Mouse (Mus musculus) left cerebral cortex, postnatal 4 days (tissue): ENCODE results near the gene Gprc5b. TPM values are rescaled to one million over a fixed set of nuclear protein-coding genes. Genes with fewer than 3 reads are reported as not detected.
A peak's percentile ranks its signal among the peaks of the same experiment; 100 is the strongest.

Source experiments
- DNase-seq: peaks from one replicate; pipeline ENCODE4 v3.0.0-alpha.2; 2022
- intact Hi-C: fragments of 180-260 bp; cut with DNase I; formaldehyde crosslinking; loops from one replicate; pipeline ENCODE4 v1.15.1; 2025
- total RNA-seq, 2 experiments: library from RNA; stranded (reverse); gene quantifications; 2 replicates each; pipeline ENCODE4 v1.2.3; 2021

Gene Gprc5b
- total RNA-seq: 10 to 100 TPM; 17.9 to 20.2 TPM

DNA sequence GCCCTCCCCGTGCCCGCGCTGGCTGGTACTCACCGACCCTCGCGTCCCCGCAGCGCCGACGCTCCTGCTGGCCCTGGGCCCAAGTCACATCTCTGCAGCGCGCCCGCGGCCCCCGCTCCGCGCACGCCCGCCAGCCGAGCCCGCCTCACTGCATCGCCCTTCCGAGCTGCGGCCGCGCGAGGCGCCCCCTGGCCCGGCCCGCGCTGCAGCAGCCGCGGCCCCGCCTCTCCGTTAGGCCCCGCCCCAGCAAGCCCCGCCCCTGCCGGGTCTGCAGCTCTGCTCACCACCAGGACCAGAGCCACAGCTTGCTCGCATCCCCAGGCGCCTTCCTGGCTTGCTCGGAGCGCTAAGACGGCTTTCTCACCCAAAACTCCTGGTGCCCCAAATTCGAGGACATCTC lies at the start of gene Gprc5b:
Gene Gprc5b, minus strand, starts transcription at position 205 of the 400 bp plus-strand sequence.
- intact Hi-C loops: no loop called here
- DNase-seq: peak; percentile 94

DNA sequence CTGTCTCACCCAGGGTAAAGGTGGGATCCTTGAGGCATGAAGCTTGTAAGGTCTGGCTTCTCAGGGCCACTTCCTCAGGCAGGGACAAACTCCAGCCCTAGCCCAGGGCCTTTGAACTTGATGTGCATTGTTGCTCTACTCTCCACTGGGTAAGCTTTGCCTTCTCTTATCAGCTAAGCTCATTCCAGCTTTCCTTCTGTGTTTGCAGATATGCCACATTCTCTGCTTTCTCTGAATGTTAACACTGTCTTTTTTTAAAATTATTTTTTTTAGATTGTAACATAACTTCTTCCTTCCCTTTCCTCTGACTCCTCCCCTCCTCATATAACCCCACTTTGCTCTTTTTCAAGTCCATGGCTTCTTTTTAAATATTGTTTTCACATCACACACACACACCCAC lies 46.5 kb upstream of the Gprc5b start:
- DNase-seq: no peak
- intact Hi-C loops: no loop called here

DNA sequence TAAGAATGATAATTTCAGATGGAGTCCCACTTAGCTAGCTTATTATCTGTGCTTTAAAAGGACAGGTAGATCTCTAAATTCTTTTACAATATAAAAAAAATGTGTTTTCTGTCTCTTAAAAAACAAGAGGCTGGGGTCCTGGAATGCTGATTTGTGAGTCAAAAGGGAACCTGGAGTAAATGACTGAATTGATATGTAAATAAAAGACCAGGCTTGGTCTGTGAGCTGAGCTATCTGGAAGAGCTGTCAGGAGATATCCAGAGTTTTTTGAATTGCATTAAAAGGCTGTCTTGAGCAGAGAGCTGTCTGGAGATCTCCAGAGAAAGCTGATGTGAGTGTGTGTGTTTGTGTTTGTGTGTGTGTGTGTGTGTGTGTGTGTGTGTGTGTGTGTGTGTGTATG lies 42.6 kb upstream of the Gprc5b start:
- intact Hi-C loops: no loop called here
- DNase-seq: no peak

DNA sequence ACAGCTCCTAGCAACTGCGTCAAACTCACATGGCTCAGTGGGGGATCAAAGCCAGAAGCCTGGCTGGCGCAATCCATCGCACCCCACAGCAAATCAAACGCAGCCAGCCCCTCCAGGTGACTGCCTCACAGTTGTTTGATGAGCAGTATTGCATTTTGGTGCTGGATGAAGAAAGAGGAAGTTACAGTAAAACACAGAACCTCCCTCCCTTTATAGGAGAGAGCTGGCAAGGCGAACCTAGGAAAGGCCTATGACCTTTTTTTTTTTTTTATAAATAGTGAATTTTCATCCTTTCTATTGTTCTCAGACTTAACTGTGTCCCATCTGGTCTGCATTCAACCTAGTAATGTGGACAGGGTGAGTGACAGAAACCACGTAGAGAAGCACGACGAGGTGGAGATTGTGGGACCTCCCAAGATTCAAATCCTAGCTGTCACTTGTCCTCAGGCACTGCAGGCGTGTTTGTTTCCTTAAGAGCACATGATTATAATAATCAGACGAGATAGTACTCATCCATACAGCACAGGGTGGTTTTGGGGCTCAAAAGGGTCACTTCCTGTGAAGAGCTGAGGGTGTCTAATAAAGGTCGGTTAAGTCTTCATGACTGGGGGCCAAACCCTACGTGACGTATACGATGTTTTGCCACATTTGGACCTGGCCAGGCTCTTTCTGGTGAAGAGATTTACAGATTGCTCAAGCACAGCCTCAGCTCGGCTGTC lies 39.4 kb upstream of the Gprc5b start:
- DNase-seq: no peak
- intact Hi-C loops: no loop called here

DNA sequence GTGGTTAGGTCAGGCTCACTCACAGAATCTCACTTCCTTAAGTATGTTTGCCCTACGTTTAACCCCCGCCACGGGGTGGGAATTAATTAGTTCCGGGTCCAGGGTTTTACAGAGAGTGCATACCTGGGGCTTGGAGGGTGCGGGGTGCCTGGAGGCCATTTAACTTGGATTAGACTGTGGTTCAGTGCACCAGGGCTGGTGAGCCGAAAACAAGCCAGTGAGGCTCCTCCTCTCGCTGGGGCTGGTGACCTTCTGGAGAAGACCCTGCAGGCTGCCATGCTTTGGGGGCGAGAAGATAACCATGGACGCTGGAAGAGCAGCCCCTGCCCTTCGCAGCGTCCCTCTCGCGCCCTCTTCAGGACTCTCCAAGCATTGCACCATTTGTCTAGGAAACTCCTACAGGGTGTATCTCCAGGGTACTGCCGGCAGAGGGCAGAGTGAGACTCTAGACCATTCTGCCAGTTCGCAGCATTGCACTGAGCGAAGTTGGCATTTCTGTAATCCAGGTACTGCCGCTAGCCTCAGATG lies 28.4 kb upstream of the Gprc5b start:
- DNase-seq: peak; percentile 75
- intact Hi-C loops: loop anchor here (10.0 kb wide), 1 partner anchor 161 kb away; the partner anchor contains the start of gene Gpr139

DNA sequence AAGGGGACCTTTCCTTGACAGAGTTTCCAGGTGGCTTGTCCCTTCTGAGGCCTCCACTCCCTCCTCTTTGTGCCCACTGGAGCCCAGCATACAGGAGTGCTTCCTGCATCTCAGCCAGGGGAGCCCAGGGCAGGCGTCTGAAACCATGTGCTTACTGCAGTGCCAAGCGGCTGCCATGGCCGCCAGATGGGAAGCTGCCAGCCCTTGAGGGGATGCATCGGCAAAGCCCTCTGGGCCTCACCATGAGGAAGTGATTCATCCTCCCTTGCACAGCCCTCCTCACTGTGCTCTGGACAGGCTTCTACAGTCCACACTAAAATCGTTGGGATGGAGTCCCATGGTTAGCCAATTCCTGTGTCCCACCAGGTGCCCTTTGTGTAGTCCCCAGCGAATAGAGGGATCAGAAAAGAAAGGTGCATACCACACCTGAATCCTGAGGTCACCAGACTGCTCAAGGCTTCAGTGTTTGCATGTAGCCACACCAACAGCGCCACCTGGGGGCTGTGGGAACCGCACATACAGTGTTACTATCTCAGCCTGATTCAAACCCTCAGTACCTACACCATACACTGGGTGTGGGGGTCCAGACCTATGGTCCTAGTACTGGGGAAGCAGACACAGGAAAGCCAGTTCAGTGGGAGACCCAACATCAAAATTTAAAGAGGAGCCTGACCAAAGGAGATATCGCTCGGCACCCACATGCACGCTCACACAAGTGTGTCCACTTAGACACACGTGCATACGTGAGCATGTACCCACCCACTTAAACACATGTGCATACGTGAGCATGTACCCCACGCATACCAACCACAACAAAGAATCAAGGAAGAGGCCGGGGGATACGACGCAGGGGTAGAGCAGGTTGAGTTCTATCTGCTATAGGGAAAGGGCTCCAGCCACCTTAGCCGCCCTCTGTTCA lies 27.5 kb upstream of the Gprc5b start:
- intact Hi-C loops: loop anchor here (10.0 kb wide), 1 partner anchor 162 kb away; the partner anchor contains the start of gene Gpr139
- DNase-seq: peak; percentile 72

DNA sequence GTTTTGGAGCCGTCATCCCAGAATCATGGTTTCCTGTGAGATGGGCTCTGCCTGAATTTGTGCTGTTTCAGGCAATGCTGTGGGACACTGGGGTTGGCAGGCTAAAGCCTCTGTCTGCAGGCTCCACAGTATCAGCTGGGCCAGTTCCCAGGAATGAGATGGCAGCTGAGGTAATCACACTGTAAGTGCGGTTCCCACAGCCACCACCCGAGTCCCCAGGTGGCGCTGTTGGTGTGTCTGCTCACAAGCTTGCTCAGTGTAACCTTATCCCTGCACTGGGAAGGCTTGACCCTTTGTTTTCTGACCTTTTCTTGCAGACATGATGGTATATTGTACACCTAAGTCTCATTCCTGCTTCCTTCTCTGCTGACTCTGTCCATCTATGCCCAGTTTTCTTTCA lies 24.5 kb upstream of the Gprc5b start:
- intact Hi-C loops: loop anchor here (5.0 to 10.0 kb wide), 2 partner anchors 405 to 428 kb away; no protein-coding TSS in a partner anchor
- peak; percentile 87 for DNase-seq

DNA sequence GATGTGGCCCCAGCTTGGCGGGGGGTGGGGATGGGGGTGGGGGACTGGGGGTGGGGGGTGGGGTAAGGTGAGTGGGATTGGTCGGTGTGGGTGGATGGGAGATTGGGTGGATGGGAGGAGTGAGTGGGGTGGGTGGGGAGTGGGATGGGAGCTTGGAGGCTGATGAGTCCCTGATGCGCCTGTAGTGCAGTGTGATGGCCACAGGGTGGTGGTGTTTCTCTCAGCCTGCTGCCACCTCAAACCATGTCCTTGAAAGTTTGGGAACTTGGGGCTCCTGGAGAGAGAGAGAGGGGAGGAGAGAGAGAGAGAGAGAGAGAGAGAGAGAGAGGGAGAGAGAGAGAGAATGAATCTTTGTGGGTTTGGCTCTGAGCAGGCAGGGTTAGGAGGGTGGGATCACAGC lies 20.7 kb upstream of the Gprc5b start:
- peak; percentile 42 for DNase-seq
- intact Hi-C loops: loop anchor here (5.0 to 10.0 kb wide), 2 partner anchors 409 to 432 kb away; no protein-coding TSS in a partner anchor

DNA sequence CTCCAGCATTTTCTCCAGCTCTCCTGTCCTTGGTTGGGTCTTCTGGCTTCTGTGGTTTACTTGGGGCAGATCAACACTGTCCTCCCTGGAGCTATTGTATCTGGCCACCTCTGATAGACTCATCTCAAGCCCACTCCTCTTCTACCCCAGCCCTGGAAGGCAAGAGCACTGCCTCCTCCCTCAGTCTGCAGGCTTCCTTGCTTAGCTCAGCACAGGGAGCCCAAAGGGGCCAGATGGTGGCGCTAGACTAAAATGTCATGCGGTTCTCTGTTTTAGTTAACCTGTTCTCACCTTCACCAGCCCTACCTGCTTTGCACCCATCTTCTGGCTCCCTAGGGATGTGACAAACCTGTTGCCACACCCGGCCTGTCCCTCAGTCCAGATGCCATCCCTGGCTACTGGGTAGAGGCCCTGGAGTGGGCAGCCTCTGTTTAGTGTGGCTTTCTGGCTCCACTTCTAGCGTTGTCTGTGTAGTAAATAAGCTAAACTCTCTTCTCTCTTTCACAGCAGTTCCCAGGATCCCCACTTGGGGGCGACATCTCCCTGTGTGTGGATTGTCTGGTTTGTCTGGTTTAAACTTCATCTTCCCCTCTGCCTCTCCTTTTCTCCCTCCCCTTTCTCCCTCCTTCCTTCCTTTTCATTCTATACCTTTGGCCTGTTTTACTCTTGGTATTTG lies 16.0 kb upstream of the Gprc5b start:
- intact Hi-C loops: loop anchor here (5.0 to 10.0 kb wide), 2 partner anchors 414 to 506 kb away; partner anchors contain the start of gene Acsm5
- peak; percentile 84 for DNase-seq

DNA sequence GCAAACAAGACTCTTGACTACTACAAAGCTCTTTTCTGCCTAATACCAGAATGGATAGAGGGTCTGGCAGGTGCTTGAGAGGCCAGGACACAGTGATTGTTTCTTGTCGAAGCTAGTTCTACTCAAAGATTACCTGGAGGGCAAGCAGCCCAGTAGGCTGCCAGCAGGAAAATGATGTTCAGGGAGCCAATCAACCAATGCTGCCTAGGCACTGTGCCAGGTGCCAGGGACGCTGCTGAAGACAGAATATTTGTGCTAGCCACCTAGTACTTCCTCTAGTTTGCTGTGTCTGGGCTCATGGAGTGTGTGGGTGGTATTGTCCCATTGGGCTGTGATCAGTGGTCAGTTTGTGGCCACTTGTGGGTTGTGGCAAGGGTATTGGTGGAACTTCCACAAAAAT lies 7.5 kb upstream of the Gprc5b start:
- DNase-seq: no peak
- intact Hi-C loops: no loop called here

DNA sequence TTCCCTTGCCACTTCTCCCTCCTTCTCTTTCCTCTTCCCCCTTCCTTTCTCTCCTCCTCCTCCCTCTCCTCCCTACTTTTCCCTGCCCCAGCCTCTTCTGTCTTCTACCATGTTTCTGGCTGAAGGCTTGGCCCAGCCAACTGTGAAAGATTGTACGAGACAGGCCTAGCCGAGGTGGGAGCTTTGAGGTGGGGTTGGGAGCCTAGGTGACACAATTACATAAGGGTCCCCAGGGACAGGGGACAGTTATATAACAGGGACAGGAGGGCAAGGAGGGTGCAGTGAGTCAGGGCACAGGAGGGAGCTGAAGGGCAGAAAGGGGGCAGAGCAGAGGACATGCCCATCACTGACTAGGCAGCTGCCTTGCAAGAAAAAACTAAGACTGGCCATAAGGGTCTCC lies 7.0 kb upstream of the Gprc5b start:
- no peak for DNase-seq
- intact Hi-C loops: no loop called here

DNA sequence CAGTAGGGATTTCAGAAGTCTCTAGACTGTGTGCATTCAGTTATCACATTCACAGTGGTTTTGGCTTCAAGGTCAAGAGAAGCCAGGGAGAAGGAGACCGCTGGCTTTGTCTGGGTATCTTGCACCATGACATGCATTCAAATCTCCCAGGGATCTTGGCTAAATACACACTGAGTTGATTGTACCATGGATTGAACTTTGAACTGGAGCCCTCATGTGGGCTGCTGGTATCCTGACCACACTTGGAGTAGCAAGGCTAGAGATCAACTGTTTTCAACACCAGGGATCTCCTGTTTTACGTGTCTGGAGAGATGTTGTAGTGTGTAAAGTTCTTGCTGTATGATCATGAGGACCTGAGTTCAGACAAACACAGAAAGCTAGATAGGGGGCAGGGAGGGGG lies 4.8 kb upstream of the Gprc5b start:
- intact Hi-C loops: no loop called here
- no peak for DNase-seq

DNA sequence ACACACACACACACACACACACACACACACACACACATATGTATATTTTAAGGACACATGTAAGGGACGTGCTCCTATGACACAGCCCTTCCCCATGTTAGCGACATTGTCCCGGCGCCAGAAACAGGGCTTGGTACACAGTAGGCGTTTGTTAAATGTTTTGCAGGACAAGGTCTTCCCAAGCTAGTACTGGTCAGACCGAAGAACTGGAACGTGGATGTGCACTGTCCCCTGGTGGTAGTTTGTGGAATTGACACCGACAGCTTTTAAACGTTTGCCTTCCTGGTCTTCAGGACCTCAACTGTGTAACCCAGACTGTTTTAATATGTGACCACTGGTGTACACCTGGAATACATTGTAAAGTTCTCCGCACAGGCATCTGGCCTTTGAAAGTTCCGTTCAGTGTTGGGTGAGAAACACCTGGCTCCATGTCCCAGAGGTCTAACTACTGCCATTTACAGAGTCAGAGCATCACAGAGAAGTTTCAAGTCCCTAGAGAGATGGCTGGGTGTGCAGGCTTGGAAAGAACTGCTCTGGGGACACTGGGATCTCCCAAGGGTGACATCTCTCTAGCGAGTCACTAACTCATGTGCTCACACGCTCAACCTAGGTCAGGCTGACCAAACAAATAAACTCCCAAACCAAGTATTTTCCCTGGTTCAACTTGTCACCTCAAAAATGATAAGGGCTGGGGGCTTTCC lies 1.3 kb upstream of the Gprc5b start:
- intact Hi-C loops: loop anchor here (1.0 kb wide), 1 partner anchor 230 kb away; no protein-coding TSS in a partner anchor
- DNase-seq: peak; percentile 86

DNA sequence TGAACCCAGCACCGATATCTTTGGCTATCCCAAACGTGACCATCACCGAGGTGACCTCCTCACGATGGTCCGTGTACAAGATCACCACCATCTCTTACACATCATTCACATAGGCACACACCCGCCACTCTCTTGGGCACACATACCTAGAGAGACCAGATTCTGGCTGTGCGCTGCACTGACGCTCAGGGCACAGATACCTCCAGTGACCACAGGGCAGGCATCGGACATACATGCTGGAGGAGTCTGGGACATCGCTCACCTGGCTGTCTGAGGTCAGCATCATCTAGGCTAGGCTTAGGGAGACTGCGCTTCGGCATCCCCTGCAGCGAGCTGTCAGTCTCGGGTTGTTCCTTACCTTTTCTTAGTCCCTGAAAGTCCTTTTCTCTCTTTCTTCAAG lies 660 bp upstream of the Gprc5b start:
- no peak for DNase-seq
- intact Hi-C loops: loop anchor here (1.0 kb wide), 1 partner anchor 229 kb away; no protein-coding TSS in a partner anchor

DNA sequence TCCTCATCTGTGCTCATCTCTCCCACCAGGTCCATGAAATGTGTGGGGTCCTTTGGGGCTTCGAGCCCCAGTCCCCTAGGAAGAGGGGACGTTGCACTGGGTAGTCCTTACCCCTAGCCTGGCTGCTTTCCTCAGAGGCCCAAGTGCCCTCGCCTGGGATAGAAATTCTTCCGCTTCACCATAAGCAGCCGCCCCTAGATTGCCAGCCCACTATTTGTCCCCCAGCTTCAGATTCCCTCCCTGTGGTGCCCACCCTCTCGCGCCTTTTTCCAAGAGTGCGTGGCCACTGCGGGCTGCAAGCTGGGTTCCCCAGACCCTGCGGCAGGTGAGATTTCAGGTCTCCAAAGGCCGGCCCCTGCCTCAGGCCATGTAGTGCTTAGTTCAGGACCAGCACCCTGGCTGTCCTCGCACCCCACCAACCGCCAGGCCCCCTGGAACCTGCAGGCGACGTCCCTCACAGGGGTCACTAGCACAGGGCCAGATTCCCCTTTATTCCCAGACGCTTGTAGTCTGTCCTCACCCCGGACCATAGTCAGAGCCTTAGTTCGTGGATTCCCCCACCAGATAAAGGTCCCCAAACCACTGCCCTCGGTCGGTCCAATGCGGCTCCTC lies 674 bp downstream of the Gprc5b start:
- intact Hi-C loops: loop anchor here (5.0 kb wide), 1 partner anchor 137 kb away; the partner anchor contains the start of genes Iqck and Knop1
- no peak for DNase-seq

DNA sequence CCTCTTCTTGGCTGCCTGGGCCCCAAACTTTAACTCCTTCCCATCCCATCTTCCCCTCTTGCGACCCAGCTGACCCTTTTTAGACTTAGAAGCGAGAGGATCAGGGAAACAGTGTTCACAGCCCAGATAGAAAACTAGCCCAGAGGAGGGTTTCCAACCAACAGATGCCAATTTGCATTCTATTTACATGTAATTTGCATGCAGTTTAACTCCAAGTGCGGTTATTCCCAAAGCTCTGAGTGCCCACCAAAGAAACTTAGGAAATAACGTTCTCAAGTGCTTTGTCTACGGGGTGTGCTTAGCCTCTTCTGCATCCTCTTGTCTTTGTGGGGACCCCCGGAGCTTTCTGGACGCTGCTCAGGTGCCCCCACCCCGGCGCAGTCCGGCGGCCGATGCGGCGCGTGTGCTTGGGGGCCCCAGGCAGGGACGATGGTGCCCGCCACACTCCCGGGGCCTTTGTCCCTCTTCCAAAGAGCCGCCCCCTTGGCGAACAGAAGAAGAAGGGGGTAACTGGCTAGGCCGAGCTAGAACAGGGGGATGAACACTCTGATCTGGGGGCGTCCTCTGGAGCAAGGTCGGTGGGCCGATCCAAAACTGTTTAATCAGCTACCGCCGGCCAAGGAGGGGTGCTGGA lies 1.3 kb downstream of the Gprc5b start:
- intact Hi-C loops: loop anchor here (5.0 kb wide), 1 partner anchor 136 kb away; the partner anchor contains the start of genes Iqck and Knop1
- DNase-seq: peak; percentile 53

DNA sequence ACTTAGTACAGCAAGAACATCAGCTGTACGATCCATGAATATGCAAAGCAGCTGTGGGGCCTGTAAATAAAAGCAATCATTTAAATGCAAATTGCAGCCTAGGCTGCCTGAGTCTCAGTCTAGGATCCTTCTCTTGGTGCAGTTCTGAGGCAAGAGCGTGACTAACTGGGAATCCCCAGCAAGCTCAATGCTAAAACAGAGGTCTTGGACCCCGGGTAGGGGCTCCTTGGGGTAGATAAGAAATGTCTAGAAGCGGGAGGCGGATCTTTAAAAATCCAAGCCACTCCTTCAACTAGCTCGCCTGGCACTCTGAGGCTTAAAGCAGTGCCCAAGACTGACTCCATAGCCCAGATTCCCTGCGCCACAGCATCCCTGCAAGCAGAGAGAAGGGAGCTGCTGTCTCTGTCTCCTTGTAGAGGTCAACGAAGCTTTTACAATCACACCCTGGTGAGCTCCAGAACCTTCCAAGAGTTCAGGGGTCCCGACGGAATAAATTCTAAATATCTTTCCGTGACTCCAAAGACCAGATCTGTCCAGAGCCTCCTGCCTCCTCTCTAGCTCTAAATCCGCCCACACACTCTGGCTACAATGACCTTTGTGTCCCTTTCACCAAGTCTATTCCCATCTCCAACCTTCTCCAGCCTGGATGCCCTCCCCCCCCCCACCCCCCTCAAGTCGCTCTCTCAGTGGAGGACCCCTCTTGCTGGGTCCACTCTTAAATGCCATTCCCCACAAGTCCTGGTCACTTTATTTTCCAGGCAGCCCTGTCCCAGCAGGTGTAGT lies 2.2 kb downstream of the Gprc5b start:
- intact Hi-C loops: loop anchor here (5.0 kb wide), 1 partner anchor 136 kb away; the partner anchor contains the start of genes Iqck and Knop1
- DNase-seq: no peak

DNA sequence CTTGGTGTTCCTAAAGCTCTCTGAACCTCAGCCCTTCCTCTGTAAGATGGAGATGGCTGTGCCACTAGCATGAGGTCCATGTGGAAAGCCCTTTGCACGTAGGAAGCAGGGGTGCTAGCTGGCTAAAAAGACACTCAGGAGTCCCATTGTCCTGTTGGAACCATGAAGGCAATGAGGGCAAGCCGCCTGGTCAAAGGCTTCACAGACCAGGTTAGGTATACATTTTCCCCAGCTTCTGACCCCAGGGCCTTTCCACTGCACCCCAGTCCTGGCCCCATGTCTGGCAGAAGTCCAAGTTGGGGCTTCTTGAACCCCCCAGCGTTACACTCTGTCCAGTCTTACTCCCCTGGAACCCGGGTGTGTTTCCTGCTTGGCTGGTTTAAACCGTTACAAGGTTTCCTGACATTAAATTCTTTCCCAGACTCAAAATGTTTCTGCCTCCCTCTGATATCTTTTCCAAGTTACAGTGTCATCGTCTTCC lies 2.9 kb downstream of the Gprc5b start:
- intact Hi-C loops: loop anchor here (5.0 kb wide), 1 partner anchor 135 kb away; the partner anchor contains the start of genes Iqck and Knop1
- no peak for DNase-seq
